Mouse (Mus musculus) hindbrain, embryonic 16.5 days (tissue): ENCODE data around the gene Gm39653. TPM values are rescaled to one million over a fixed set of nuclear protein-coding genes. Genes with fewer than 3 reads are reported as not detected.
A peak's percentile ranks its signal among the peaks of the same experiment; 100 is the strongest.
"Not testable (repeated sequence)": the region's sequence is repeated elsewhere in the genome, so short reads cannot be mapped to it uniquely, and the experiment has no call there.

Source experiments
- ATAC-seq: fragments of 200-750 bp; cut with Nextera tagmentation; 2 replicates; pipeline ENCODE4 v1.8.0; 2017; ENCODE audit warnings: moderate TSS enrichment, moderate library complexity
- H3K27ac ChIP-seq: fragments of 300-500 bp; sonication (generic); 2 replicates; pipeline ENCODE4 v1.5.1; 2014; ENCODE audit warnings: low read depth, mild to moderate bottlenecking, control low read depth, low read length, moderate library complexity
- H3K27me3 ChIP-seq: fragments of 300-500 bp; sonication (generic); replicated peaks from 2 replicates; pipeline ENCODE4 v1.6.1; 2014; ENCODE audit warnings: low read length; ENCODE audit not compliant: control insufficient read depth, insufficient read depth
- H3K36me3 ChIP-seq: fragments of 300-500 bp; sonication (generic); 2 replicates; pipeline ENCODE4 v1.6.1; 2014; ENCODE audit warnings: mild to moderate bottlenecking, low read length, moderate library complexity, mixed read lengths; ENCODE audit not compliant: control insufficient read depth, insufficient read depth
- H3K4me1 ChIP-seq: fragments of 300-500 bp; sonication (generic); 2 replicates; pipeline ENCODE4 v1.6.1; 2014; ENCODE audit warnings: low read depth, low read length; ENCODE audit not compliant: control insufficient read depth, insufficient read depth
- H3K4me2 ChIP-seq: fragments of 300-500 bp; sonication (generic); 2 replicates; pipeline ENCODE4 v1.6.1; 2014; ENCODE audit warnings: mild to moderate bottlenecking, low read length, control low read depth, moderate library complexity
- H3K4me3 ChIP-seq: fragments of 300-500 bp; sonication (generic); 2 replicates; pipeline ENCODE4 v1.5.1; 2014; ENCODE audit warnings: mild to moderate bottlenecking, low read length, control low read depth, moderate library complexity
- H3K9ac ChIP-seq: fragments of 300-500 bp; sonication (generic); 2 replicates; pipeline ENCODE4 v1.6.1; 2014; ENCODE audit warnings: low read depth, mild to moderate bottlenecking, control low read depth, low read length, moderate library complexity
- H3K9me3 ChIP-seq: fragments of 300-500 bp; sonication (generic); 2 replicates; pipeline ENCODE4 v1.6.1; 2014; ENCODE audit warnings: mild to moderate bottlenecking, low read length, moderate library complexity; ENCODE audit not compliant: control insufficient read depth
- WGBS: fragments of 180-500 bp; shearing (Covaris S2); extraction: QIAGEN DNeasy Blood & Tissue Kit; methylation state at CpG from one replicate; pipeline ENCODE4 v1.1.7; 2014; 5-methylcytosine and 5-hydroxymethylcytosine counted together
- polyA plus RNA-seq: library from polyadenylated mRNA; unstranded; fragments of >200 nt; fragmentation: Nextera tagmentation; extraction: Ambion mirVana; gene quantifications from 2 replicates; pipeline ENCODE4 v1.2.1, GENCODE M21; 2015

Gene Gm39653
- polyA plus RNA-seq, 1 experiment from 2014 or later, result not detected

DNA sequence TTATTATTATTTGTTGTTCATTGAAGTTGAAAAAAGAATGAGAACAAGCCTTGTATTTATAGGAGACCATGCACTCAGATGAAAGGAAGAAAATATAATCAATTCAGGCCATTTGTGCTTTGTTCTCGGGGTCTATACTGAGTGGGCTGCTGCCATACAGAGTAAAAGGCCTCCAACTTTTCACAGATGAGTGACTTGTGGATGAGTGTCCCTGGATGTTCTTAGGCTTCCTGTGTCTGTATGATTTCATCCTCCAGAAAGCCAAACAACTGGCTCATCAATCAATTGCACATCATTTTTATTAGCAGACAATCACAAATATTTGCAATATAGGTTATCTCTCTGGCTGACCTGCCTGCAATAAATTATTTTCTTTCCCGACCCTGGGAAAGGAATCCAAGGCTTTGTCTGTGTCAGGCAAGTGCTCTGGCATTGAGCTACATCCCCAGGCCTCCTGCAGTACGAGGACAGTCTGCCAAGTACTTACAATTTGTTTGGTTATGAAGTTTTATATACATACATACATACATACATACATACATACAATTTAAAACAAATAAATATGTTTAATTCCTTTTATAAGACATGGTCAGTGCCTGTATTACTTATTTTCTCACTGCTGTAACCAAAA, 11.8 kb upstream of the Gm39653 start:
- Histone ChIP-seq H3K9ac (no peak overlapping the region), H3K27me3 (no peaks in the 10 kb centered on the region), H3K36me3 (no peaks in the 10 kb centered on the region), H3K4me2 (no peak overlapping the region), H3K4me1 (no peaks in the 10 kb centered on the region), H3K27ac (no peak overlapping the region), H3K9me3 (no peaks in the 10 kb centered on the region), H3K4me3 (no peak overlapping the region)
- WGBS, result 54% methylated on average over 3 of the region's 3 CpGs
- ATAC-seq, result no peak

DNA sequence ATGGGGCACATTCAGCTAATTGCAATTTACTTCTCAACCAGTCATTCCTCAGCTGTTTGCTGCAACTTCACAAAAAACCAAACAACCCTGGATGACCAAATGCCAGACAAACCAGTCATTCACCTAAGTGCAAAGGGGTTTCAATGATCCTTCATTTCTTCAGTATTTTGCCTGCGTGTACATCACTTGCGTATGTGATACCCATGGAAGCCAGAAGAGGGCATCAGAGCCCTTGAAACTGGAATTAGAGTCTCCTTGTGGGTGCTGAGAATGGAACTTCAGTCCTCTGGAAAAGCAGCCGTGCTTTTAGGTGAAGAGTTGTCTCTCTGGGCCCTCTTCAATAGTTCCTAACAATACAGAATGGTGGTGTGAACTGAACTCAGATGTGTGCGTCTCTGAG, 6.2 kb upstream of the Gm39653 start:
- WGBS, result 94% methylated on average over 4 of the region's 4 CpGs
- no peak overlapping the region for H3K4me2 ChIP-seq
- no peaks in the 10 kb centered on the region for H3K36me3 ChIP-seq
- no peak overlapping the region for H3K9ac ChIP-seq
- H3K9me3 ChIP-seq, result no peaks in the 10 kb centered on the region
- 0 out of 2 replicates have a peak, but pooled peaks cover 2% of the 10 kb centered on the region for H3K27me3 ChIP-seq
- H3K27ac ChIP-seq, result no peak overlapping the region
- no peak overlapping the region for H3K4me3 ChIP-seq
- no peak for ATAC-seq
- H3K4me1 ChIP-seq, result peaks cover 3% of the 10 kb centered on the region; the same call in 1 of the 2 replicates

DNA sequence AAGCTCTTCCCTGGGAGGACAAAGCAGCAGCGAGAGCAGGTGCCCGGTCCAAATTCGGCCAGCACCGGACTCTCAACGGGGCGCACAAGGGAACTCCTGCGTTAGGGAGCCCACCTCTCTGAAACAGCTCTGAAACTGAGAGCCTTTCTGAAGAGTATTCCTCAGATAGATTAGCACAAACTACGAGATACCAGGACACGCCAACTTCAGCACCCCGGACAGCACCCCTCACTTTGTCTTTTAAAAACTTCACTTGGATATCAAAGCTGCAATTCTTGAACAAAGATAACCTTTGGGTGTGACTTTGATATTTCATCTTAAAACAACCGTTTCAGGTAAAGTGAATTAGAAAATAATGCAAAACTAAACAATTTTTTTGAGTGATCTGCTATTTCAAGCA, 1.2 kb upstream of the Gm39653 start:
- Histone ChIP-seq H3K36me3 (no peaks in the 10 kb centered on the region), H3K4me3 (peak overlapping the region; percentile 26), H3K27me3 (peaks cover 4% of the 10 kb centered on the region; the same call in 1 of the 2 replicates), H3K4me1 (peaks cover 3% of the 10 kb centered on the region; the same call in 1 of the 2 replicates), H3K4me2 (peak overlapping the region; percentile 57), H3K9me3 (no peaks in the 10 kb centered on the region), H3K27ac (no peak overlapping the region), H3K9ac (peak overlapping the region; percentile 22; the same call in 1 of the 2 replicates)
- WGBS, result 5% methylated on average over 11 of the region's 11 CpGs
- ATAC-seq, result no peak

DNA sequence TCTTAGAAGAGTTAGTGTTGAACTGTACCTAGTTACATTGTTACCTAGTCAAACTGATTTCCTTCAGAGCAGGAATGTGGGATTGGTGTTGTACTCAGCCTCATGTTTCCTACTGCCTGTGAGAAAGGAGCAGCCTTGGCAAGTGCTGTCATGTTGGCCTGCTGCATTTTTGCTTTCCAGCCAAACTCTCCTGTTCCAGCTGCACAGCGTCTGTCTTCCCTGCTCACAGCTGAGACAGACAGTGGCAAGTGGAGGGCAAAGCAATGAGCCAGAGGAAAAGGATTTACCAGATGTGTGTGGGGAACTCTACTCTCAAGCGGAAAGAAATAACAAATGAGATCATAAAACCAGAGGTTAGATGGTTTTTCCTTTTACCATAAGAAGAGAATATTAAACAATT, 12.4 kb downstream of the Gm39653 start:
- H3K4me2 ChIP-seq, result no peak overlapping the region
- WGBS, result 44% methylated on average over 2 of the region's 2 CpGs

DNA sequence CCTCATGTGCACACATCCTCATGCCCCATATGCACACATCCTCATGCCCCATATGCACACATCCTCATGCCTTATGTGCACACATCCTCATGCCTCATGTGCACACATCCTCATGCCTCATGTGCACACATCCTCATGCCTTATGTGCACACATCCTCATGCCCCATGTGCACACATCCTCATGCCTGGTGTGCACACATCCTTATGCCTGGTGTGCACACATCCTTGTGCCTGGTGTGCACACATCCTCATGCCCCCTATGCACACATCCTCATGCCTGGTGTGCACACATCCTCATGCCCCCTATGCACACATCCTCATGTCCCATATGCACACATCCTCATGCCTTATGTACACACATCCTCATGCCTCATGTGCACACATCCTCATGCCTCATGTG, 14.6 kb downstream of the Gm39653 start:
- not testable (repeated sequence) for H3K9ac ChIP-seq, H3K27ac ChIP-seq, H3K4me3 ChIP-seq, H3K4me2 ChIP-seq, H3K36me3 ChIP-seq, H3K9me3 ChIP-seq, H3K27me3 ChIP-seq, H3K4me1 ChIP-seq, ATAC-seq

More for the DNA sequence above, 12.4 kb downstream of the Gm39653 start:
- H3K27ac ChIP-seq, result no peak overlapping the region
- H3K9me3 ChIP-seq, result no peaks in the 10 kb centered on the region
- ATAC-seq, result 0 out of 2 replicates have a peak, but pooled peaks have one; percentile 27
- H3K36me3 ChIP-seq, result no peaks in the 10 kb centered on the region
- H3K4me1 ChIP-seq, result no peaks in the 10 kb centered on the region
- H3K4me3 ChIP-seq, result no peak overlapping the region
- no peak overlapping the region for H3K9ac ChIP-seq
- no peaks in the 10 kb centered on the region for H3K27me3 ChIP-seq

DNA sequence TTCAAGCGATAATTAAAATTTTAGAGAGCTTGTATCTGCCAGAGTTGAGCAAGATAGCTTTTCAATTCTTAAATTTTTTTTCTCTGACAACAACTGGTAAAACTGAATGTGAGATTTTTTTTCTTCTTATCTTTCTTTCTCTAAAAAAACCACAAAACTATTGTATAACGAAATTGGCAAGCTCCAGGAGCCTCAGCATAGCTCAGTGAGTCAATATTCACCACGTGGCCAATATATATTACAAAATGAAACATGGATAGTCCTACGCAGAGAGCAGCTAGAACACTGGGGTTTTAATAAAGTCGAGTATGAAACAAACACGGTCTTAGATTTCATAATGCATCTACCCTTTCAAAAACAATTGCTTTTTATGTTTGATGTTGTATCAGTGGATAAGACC, 24.2 kb downstream of the Gm39653 start:
- WGBS, result 74% methylated on average over 6 of the region's 6 CpGs
- Histone ChIP-seq H3K27me3 (no peaks in the 10 kb centered on the region), H3K36me3 (no peaks in the 10 kb centered on the region), H3K4me2 (no peak overlapping the region), H3K9me3 (no peaks in the 10 kb centered on the region), H3K9ac (no peak overlapping the region), H3K27ac (no peak overlapping the region), H3K4me1 (no peaks in the 10 kb centered on the region), H3K4me3 (no peak overlapping the region)
- no peak for ATAC-seq

DNA sequence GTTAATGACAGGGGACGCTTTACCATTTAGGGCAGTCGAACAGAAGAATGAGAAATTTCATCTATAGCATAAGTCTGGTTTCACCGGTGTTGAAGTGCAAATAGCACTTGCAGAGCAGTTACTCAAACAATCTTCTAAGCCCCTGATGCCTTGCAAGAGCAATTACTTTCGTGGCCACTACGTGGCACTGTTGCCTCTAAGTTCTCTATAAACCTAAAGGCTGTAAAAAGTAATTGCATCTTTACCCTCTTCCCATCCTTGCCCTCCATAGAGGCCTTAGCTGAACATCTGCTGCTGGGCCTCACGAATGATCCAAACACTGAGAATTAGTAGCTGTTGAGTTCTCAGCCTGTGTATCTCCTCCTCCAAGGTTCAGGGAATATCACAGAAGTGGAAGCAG, 42.2 kb downstream of the Gm39653 start:
- 8% methylated on average over 6 of the region's 6 CpGs for WGBS
- Histone ChIP-seq H3K4me2 (no peak overlapping the region), H3K36me3 (no peaks in the 10 kb centered on the region), H3K4me1 (no peaks in the 10 kb centered on the region), H3K4me3 (no peak overlapping the region), H3K9me3 (no peaks in the 10 kb centered on the region), H3K9ac (no peak overlapping the region), H3K27me3 (no peaks in the 10 kb centered on the region), H3K27ac (no peak overlapping the region)
- 0 out of 2 replicates have a peak, but pooled peaks have one; percentile 45 for ATAC-seq

DNA sequence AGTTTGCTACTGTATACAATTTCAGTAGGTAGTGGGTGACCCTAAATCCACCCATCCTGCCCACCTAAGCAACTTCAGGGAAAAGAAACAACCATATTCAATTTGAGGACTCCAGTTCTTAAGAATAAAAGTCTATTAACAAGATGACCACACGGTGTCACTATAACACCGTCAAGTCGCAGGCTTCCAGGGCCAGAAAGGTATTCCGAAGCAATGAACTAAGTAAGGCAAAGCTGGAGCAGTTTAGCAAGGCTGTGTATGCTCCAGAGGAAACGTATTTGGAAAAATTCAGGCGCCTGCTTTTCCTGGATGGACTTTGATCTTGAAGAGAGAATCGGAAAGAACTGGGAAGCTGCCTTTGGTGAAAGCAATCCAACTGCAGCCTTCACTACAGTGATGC, 43.8 kb downstream of the Gm39653 start:
- H3K4me2 ChIP-seq, result no peak overlapping the region
- no peaks in the 10 kb centered on the region for H3K9me3 ChIP-seq
- no peaks in the 10 kb centered on the region for H3K36me3 ChIP-seq
- 2% methylated on average over 7 of the region's 7 CpGs for WGBS
- no peak overlapping the region for H3K27ac ChIP-seq
- no peaks in the 10 kb centered on the region for H3K4me1 ChIP-seq
- H3K4me3 ChIP-seq, result no peak overlapping the region
- peak; percentile 78 for ATAC-seq
- no peaks in the 10 kb centered on the region for H3K27me3 ChIP-seq
- no peak overlapping the region for H3K9ac ChIP-seq

DNA sequence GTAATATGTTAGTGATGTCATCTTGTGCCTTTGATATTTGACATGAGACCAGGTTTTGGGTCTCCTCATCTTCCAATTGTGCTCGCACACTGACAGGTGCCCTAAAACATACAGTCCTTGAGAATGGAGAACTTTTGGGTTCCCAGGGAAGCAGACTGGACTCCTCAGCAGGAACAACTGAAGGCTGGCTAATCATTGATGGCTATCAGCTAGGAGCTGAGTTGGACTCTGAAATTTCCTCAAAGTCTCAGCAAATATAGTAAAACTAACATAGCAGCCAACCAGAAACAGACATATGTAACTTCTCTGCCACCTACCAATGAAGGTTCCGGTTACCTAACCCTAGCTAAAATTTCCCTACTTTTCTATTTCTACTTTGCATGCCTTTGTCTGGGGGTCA, 50.3 kb downstream of the Gm39653 start:
- no peak for ATAC-seq
- H3K27ac ChIP-seq, result no peak overlapping the region
- H3K9ac ChIP-seq, result no peak overlapping the region
- H3K4me3 ChIP-seq, result no peak overlapping the region
- no peaks in the 10 kb centered on the region for H3K36me3 ChIP-seq
- H3K4me1 ChIP-seq, result peaks cover 13% of the 10 kb centered on the region
- no peaks in the 10 kb centered on the region for H3K27me3 ChIP-seq
- WGBS, result 96% methylated on average over 2 of the region's 2 CpGs
- H3K9me3 ChIP-seq, result no peaks in the 10 kb centered on the region
- H3K4me2 ChIP-seq, result no peak overlapping the region
